Mouse (Mus musculus): ENCODE data around the gene Mettl26. TPM values are rescaled to one million over a fixed set of nuclear protein-coding genes. Genes with fewer than 3 reads are reported as not detected.

The Mettl26 gene
- polyA plus RNA-seq, 2 experiments: 52.0 to 62.9 TPM

- H3K36me3 ChIP-seq (ENCODE audit: control insufficient read depth, insufficient read depth, low read length): 0 out of 2 replicates have a peak, but pooled peaks cover 1% of the 10 kb centered on the region
- peak within 1 kb of the TSS; percentile 63 for H3K4me3 ChIP-seq (replicated peaks; ENCODE audit: low read length)
- peak within 1 kb of the TSS; percentile 77 for H3K9ac ChIP-seq (ENCODE audit: low read depth, low read length, severe bottlenecking)
- H3K4me2 ChIP-seq (replicated peaks; ENCODE audit: low read depth, low read length, severe bottlenecking): peak within 1 kb of the TSS; percentile 88
- DNase-seq (ENCODE audit: low spot score) (peak; percentile 94), ATAC-seq (ENCODE audit: low FRiP score, low read depth) (peak; percentile 95)
- TF ChIP-seq POLR2A (IDR thresholded peaks at IDR 0.05; ENCODE audit: borderline replicate concordance, extremely low read depth, insufficient read depth, insufficient read length): 0 out of 2 replicates have a peak, but pooled peaks have one; percentile 51
- H3K4me1 ChIP-seq (ENCODE audit: control insufficient read depth, insufficient read depth, low read length): peaks cover 13% of the 10 kb centered on the region
- H3K27me3 ChIP-seq (ENCODE audit: control insufficient read depth, insufficient read depth, low read length): no peaks in the 10 kb centered on the region
- H3K9me3 ChIP-seq (ENCODE audit: control insufficient read depth, low read length): no peaks in the 10 kb centered on the region
- WGBS: 4% methylated on average over 43 of the region's 65 CpGs
- H3K27ac ChIP-seq (replicated peaks; ENCODE audit: low read depth, low read length): peak within 1 kb of the TSS; percentile 86
These were observed 13.8 kb upstream of the Mettl26 start, which contains the start of gene Wdr90 for GRCm38 (mm10) chr17:25860832-25861703. TSS of gene Wdr90 (minus strand) at chr17:25861501.

- Histone ChIP-seq H3K27me3 (ENCODE audit: control insufficient read depth, insufficient read depth, low read length) (no peaks in the 10 kb centered on the region), H3K4me3 (replicated peaks; ENCODE audit: low read length) (peak overlapping the region; percentile 63), H3K9ac (ENCODE audit: low read depth, low read length, severe bottlenecking) (peak overlapping the region; percentile 77), H3K4me1 (ENCODE audit: control insufficient read depth, insufficient read depth, low read length) (peaks cover 13% of the 10 kb centered on the region), H3K9me3 (ENCODE audit: control insufficient read depth, low read length) (no peaks in the 10 kb centered on the region), H3K27ac (replicated peaks; ENCODE audit: low read depth, low read length) (peak overlapping the region; percentile 86), H3K36me3 (ENCODE audit: control insufficient read depth, insufficient read depth, low read length) (no peaks in the 10 kb centered on the region), H3K4me2 (replicated peaks; ENCODE audit: low read depth, low read length, severe bottlenecking) (peak overlapping the region; percentile 88)
- 5% methylated on average over 6 of the region's 6 CpGs for WGBS
- no peak for TF ChIP-seq POLR2A (IDR thresholded peaks at IDR 0.05; ENCODE audit: borderline replicate concordance, extremely low read depth, insufficient read depth, insufficient read length)
- DNase-seq (ENCODE audit: low spot score): no peak
- ATAC-seq (ENCODE audit: low FRiP score, low read depth): no peak; the same call in none of the 2 replicates
These were observed 12.9 kb upstream of the Mettl26 start for GRCm38 (mm10) chr17:25861704-25862612.

GRCm38 (mm10) chr17:25863681-25864080, 11.2 kb upstream of the Mettl26 start:
- WGBS: 85% methylated on average over 6 of the region's 6 CpGs
- no peaks in the 10 kb centered on the region for H3K27me3 ChIP-seq (ENCODE audit: control insufficient read depth, insufficient read depth, low read length)
- H3K9me3 ChIP-seq (ENCODE audit: control insufficient read depth, low read length): no peaks in the 10 kb centered on the region
- H3K9ac ChIP-seq (ENCODE audit: low read depth, low read length, severe bottlenecking): no peak overlapping the region
- H3K4me3 ChIP-seq (replicated peaks; ENCODE audit: low read length): no peak overlapping the region
- H3K4me2 ChIP-seq (replicated peaks; ENCODE audit: low read depth, low read length, severe bottlenecking): no peak overlapping the region
- ATAC-seq (ENCODE audit: low FRiP score, low read depth) (no peak), DNase-seq (ENCODE audit: low spot score) (no peak)
- H3K36me3 ChIP-seq (ENCODE audit: control insufficient read depth, insufficient read depth, low read length): no peaks in the 10 kb centered on the region
- TF ChIP-seq POLR2A (IDR thresholded peaks at IDR 0.05; ENCODE audit: borderline replicate concordance, extremely low read depth, insufficient read depth, insufficient read length): no peak
- no peak overlapping the region for H3K27ac ChIP-seq (replicated peaks; ENCODE audit: low read depth, low read length)
- H3K4me1 ChIP-seq (ENCODE audit: control insufficient read depth, insufficient read depth, low read length): peaks cover 20% of the 10 kb centered on the region

- Histone ChIP-seq H3K4me2 (replicated peaks; ENCODE audit: low read depth, low read length, severe bottlenecking) (no peak overlapping the region), H3K9ac (ENCODE audit: low read depth, low read length, severe bottlenecking) (no peak overlapping the region), H3K27me3 (ENCODE audit: control insufficient read depth, insufficient read depth, low read length) (no peaks in the 10 kb centered on the region), H3K4me1 (ENCODE audit: control insufficient read depth, insufficient read depth, low read length) (peaks cover 25% of the 10 kb centered on the region), H3K9me3 (ENCODE audit: control insufficient read depth, low read length) (no peaks in the 10 kb centered on the region), H3K27ac (replicated peaks; ENCODE audit: low read depth, low read length) (no peak overlapping the region), H3K4me3 (replicated peaks; ENCODE audit: low read length) (no peak overlapping the region), H3K36me3 (ENCODE audit: control insufficient read depth, insufficient read depth, low read length) (no peaks in the 10 kb centered on the region)
- no peak for TF ChIP-seq POLR2A (IDR thresholded peaks at IDR 0.05; ENCODE audit: borderline replicate concordance, extremely low read depth, insufficient read depth, insufficient read length)
- DNase-seq (ENCODE audit: low spot score): no peak
- no peak for ATAC-seq (ENCODE audit: low FRiP score, low read depth)
- 90% methylated on average over 14 of the region's 14 CpGs for WGBS
These were observed 10.6 kb upstream of the Mettl26 start for GRCm38 (mm10) chr17:25864311-25864710.

- WGBS: 85% methylated on average over 11 of the region's 11 CpGs
- DNase-seq (ENCODE audit: low spot score) (no peak), ATAC-seq (ENCODE audit: low FRiP score, low read depth) (no peak)
- H3K4me3 ChIP-seq (replicated peaks; ENCODE audit: low read length): no peak overlapping the region
- H3K4me2 ChIP-seq (replicated peaks; ENCODE audit: low read depth, low read length, severe bottlenecking): no peak overlapping the region
- H3K4me1 ChIP-seq (ENCODE audit: control insufficient read depth, insufficient read depth, low read length): peaks cover 22% of the 10 kb centered on the region
- H3K9ac ChIP-seq (ENCODE audit: low read depth, low read length, severe bottlenecking): no peak overlapping the region
- no peaks in the 10 kb centered on the region for H3K9me3 ChIP-seq (ENCODE audit: control insufficient read depth, low read length)
- no peaks in the 10 kb centered on the region for H3K36me3 ChIP-seq (ENCODE audit: control insufficient read depth, insufficient read depth, low read length)
- no peak overlapping the region for H3K27ac ChIP-seq (replicated peaks; ENCODE audit: low read depth, low read length)
- H3K27me3 ChIP-seq (ENCODE audit: control insufficient read depth, insufficient read depth, low read length): no peaks in the 10 kb centered on the region
- no peak for TF ChIP-seq POLR2A (IDR thresholded peaks at IDR 0.05; ENCODE audit: borderline replicate concordance, extremely low read depth, insufficient read depth, insufficient read length)
These were observed 9.6 kb upstream of the Mettl26 start for GRCm38 (mm10) chr17:25865288-25865687.

Measured in limb, embryonic 14.5 days (tissue).